Mouse (Mus musculus): ENCODE data around the gene Lgals2.

GRCm38 (mm10) chr15:78840241-78840640 lies 15.1 kb downstream of the Lgals2 start:
- no peak for TF ChIP-seq CTCF (conservative IDR thresholded peaks at IDR 0.05; ENCODE audit: low read length)
- no peak for TF ChIP-seq NANOG (IDR thresholded peaks at IDR 0.05; ENCODE audit: borderline replicate concordance, low read length)
- TF ChIP-seq POU5F1 (IDR thresholded peaks at IDR 0.05; ENCODE audit: borderline replicate concordance, low read length), result no peak
